Mouse (Mus musculus) hindlimb bud, embryonic 11.5 days (tissue): Measurements from ENCODE around the gene Galk1.

Experiments
- DNase-seq: peaks from one replicate; pipeline ENCODE4 v3.0.0-alpha.2; 2012; ENCODE audit warnings: low read depth, low spot score; ENCODE audit errors: extremely low spot score

Gene Galk1

GRCm38 (mm10) chr11:116011529-116012261 lies 824 bp downstream of the Galk1 start:
- no peak for DNase-seq

DNA sequence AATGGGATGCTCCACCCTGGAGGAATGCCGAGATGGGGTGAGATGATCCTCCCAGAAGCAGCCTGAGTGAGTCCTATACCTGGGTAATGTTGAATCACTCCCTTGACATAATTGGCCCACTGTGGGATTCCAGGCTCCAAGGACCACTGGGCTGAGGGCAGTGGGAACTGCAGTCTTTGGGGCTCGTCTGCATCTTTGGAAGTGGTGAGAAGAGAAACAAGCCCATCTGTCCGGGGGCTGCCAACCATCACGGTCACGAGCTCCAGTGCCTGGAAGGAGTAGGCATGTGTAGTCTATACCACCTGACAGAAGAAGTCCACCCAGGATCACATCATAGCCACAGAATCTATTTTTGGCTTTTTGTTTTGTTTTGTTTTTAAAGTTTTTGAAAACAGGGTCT lies 1.6 kb downstream of the Galk1 start:
- no peak for DNase-seq

GRCm38 (mm10) chr11:116010146-116010545 lies 2.4 kb downstream of the Galk1 start:
- no peak for DNase-seq

DNA sequence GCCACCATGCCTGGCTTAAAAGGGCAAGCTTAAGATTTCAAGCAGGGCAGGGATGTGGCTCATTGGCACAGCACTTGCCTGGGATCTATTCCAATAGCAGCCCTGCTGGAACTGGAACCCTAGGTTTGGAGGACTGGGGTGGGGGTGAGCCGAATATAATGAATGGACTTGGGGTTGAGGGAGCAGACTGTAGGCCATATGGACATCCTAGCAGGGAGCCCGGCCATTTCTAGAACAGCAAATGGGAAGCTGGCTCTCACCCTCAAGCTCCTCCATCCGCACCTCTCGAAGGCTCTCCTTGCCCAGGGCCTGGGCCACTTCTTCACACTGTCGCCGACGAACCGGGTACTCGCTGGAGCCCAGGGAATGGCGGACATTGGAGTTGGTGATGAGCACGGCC lies 2.9 kb downstream of the Galk1 start:
- no peak for DNase-seq

DNA sequence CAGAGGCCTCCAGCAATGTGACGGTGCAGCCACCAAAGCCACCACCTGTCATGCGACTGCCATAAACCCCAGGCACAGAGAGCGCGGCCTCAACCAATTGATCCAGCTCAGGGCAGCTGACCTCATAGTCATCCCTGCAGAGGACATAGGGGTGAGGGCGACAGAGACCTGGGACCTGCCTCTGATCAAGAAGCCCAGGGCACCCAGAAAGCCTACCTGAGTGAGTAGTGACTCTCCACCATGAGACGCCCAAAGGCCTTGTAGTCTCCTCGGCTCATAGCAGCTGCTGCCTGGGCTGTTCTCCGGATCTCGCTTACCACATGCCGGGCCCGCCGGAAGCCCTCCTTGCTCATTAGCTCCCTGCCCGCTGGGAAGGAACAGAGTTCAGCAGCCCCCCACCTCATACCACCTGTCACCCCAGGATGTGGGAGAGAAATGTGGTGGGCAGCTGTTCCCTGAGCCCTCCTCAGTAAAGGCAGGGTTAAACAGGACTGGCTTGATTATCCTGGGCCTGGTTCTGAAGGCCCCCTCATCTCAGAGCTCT lies 3.6 kb downstream of the Galk1 start:
- DNase-seq: no peak

DNA sequence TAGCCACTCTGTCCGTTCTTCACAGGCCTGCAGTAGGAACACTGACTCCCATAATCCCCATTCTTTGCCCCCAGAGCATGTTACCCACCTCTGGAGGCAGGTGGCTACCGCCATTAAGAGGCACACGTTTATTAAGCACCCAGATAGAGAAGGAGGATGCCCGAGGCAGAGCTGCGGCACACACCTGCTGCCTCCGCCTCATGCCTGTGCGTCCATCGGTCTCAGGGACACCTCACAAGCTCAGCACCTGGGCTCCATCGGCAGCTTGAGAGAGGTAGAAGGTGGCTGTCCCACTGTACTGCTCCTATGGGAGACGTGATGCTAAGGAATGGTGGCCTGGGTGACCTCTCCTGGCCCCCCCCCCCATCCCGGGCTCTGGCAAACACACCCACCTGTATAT lies 4.1 kb downstream of the Galk1 start:
- no peak for DNase-seq

GRCm38 (mm10) chr11:116007095-116007850 lies 5.2 kb downstream of the Galk1 start:
- DNase-seq: no peak

- no peak for DNase-seq
Observed at GRCm38 (mm10) chr11:116005701-116006419, 6.7 kb downstream of the Galk1 start.

DNA sequence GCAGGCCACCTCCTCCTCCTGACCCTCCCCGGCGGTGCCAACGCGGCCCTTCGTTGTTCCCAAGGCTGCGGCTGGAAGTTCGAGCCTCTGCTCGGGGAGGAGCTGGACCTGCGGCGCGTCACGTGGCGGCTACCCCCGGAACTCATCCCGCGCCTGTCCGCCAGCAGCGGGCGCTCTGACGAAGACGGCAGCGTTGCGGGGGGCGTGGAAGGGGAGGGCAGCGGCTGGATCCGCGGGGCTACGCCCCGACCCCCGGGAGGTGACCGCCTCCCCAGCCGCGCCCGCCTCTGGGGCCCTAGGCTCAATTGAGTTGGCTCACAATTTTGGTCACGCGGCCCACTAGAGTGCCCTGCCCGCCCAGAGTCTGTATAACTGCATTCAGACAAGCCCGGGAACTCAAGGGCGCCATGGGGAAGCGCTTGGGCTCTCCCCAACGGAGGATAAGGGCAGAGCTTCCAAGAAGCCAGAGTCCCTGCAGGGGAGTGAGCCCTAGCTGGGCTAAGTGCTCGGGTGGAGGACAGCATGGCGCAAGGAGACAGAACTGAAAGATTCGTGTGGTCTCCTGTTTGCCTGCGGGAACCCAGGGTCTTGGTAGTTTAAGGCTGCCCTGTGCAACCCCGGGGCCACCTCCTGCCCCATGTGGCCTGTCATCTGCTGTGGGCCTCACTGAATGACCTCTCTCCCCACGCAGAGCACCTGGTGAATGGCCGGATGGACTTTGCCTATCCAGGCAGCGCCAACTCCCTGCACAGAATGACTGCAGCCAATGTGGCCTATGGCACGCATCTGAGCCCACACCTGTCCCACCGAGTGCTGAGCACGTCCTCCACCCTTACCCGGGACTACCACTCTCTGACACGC lies 7.4 kb downstream of the Galk1 start:
- no peak for DNase-seq

- no peak for DNase-seq
Observed at GRCm38 (mm10) chr11:116004186-116004823, 8.2 kb downstream of the Galk1 start.

GRCm38 (mm10) chr11:116002894-116003293 lies 9.6 kb downstream of the Galk1 start:
- DNase-seq: no peak

DNA sequence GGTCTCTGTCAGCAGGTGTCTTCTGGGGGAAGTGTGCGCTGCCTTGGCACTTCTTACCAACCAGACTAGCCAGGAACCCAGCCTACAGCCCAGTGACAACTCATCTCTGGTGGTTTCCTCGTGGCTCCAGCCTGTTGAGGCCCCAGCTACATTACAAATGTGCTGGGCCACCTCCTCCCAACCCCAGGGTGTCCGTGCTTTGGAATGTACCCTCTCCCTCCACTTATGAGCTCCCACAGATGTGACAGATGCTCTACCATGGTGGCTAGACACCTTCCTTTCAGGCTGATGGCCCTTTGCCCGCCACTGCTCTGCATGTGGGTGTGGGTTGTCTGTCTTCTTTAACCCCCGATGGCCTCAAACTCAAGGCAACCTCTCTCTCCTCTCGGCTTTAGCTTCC lies 10.8 kb downstream of the Galk1 start:
- DNase-seq: no peak

- no peak for DNase-seq
Observed at GRCm38 (mm10) chr11:116000607-116001006, 11.9 kb downstream of the Galk1 start.

GRCm38 (mm10) chr11:115999538-116000143 lies 12.9 kb downstream of the Galk1 start:
- no peak for DNase-seq

GRCm38 (mm10) chr11:115999027-115999426 lies 13.5 kb downstream of the Galk1 start:
- DNase-seq: no peak

GRCm38 (mm10) chr11:115997662-115998061 lies 14.9 kb downstream of the Galk1 start:
- DNase-seq: no peak

GRCm38 (mm10) chr11:115997047-115997446 lies 15.5 kb downstream of the Galk1 start:
- DNase-seq: no peak

DNA sequence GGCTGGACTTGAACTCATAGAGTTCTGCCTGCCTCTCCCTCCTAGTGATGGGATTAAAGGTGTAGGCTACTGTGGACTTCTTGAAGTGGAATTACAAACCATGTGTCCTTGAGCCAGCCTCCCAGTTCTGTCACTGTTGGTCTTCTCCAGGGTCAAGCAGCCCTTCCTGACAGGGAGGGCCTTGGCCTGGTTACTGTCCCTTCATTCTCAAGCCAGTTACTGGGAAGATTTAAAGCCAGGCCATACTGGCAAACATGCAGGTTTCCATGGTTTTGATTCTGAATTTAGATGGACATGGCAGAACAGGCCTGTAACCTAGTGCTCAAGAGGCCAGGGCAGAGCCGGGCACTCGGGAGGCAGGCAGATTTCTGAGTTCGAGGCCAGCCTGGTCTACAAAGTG lies 17.3 kb downstream of the Galk1 start:
- no peak for DNase-seq

- no peak for DNase-seq
Observed at GRCm38 (mm10) chr11:115992098-115992497, 20.4 kb downstream of the Galk1 start.

DNA sequence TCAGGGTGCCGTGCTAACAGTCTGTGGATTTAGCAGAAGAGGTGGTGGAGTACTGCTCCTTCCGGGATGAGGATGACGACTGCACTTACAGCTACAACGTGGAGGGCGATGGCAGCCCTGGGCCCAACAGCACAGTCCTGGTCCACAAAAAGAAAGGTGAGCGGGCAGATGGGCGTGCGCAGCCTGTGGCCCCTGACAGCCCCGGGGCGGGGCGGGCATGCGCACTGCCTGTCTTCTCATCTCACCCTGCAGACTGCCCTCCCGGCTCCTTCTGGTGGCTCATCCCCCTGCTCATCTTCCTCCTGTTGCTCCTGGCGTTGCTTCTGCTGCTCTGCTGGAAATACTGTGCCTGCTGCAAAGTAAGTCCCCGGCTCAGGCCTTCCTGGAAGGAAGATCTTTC lies 22.8 kb downstream of the Galk1 start:
- DNase-seq: no peak
